Mouse (Mus musculus) embryonic stem cell, embryonic (primary cell): ENCODE measurements around the gene Hist2h2be.

Experiments
- CTCF ChIA-PET, 4 experiments: fragments of 300-600 bp in 2 of 4; fragments of 350-600 bp in 2 of 4; sonication (Branson Sonifier 250); formaldehyde crosslinking; loops; one replicate each; lab custom pipeline; 2022; ENCODE audit warnings: inconsistent platforms in 2 of 4; lab: Charles Lee
- POLR2A ChIA-PET, 4 experiments: fragments of 300-600 bp in 2 of 4; fragments of 350-600 bp in 2 of 4; sonication (Branson Sonifier 250); formaldehyde crosslinking; loops; one replicate each; lab custom pipeline; 2022; ENCODE audit warnings: antibody characterized with exemption in 4 of 4, inconsistent platforms in 1 of 4; lab: Charles Lee

Hist2h2be gene

DNA sequence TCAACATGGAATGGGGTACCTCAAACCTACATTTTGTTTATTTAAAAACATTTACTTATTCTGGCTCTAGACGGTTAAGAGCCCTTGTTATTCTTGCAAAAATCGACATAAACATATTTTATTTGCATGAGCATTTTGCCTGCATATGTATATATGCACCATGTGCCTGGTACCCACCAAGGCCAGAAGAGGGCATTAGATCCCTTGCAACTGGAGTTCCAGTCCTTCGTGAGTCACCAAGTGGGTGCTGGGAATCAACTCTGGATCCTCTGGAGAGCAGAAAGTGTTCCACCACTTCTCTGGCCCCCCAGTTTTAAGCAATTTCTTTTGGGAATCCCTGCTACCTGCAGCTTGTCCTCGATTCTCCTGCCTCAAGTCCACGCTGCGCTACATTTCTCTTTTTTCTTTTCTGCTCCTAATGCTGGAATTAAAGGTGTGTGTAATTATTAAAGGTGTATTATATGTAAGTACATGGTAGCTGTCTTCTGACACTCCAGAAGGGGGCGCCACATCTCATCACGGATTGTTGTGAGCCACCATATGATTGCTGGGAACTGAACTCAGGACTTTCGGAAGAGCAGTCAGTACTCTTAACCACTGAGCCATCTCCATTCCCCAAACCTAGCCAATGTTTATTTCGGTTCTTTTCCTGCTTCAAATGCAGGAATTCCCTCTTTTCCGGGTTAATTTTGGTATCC is 25.2 kb upstream of the Hist2h2be start:
- CTCF ChIA-PET = interaction anchor here (0.5 to 4.5 kb wide), 12 partner anchors 12 to 475 kb away, joined by 3 to 52 read pairs (median 6); partner anchors contain the start of genes Bola1 (in 1 of the 4) and Hist2h2ab (in 1 of the 4)
- POLR2A ChIA-PET = interaction anchor here (0.6 to 5.8 kb wide), 63 partner anchors 8 to 522 kb away, joined by 3 to 207 read pairs (median 5); partner anchors contain the start of genes Bola1 (in 4 of the 4), Hist2h2ab (in 4 of the 4), Hist2h2ac (in 4 of the 4) and Hist2h2be (in 4 of the 4)

DNA sequence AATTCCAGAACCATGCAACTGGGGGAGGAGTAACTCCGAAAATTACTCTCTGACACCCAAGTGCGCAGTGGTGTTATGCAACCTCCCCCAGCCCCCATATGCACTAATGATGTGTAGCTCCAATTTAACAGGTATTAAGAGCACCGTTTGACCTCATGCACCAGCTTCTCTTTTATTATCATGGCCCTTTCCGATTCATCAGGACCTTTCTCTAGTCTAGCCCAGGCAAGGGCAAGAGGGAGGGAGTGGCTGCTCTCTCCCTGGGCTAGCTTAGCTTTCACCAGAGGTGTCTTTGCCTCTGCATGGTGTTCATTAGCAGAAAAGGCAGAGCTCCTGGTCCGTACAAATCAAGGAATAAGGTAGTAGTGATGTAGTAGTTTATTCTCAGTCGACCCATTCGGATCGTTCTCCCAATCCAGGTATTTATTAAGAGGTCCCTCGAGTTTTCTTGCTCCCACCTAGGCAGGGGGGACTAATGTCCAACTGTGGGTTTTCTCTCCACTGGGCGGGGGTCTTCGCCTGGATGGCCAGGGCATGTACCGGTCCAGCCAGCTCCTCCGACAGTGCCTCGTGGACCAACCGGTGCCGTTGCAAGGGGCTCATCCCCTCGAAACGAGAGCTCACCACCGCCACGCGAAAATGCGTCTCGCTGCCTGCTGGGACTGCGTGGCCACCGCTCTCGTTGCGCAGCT is 24.3 kb upstream of the Hist2h2be start:
- POLR2A ChIA-PET = interaction anchor here (0.6 to 5.8 kb wide), 82 partner anchors 8 to 522 kb away, joined by 3 to 207 read pairs (median 5); partner anchors contain the start of genes Bola1 (in 4 of the 4), Hist2h2ab (in 4 of the 4), Hist2h2ac (in 4 of the 4) and Hist2h2be (in 4 of the 4)
- CTCF ChIA-PET = interaction anchor here in 3 of 4 experiments (0.6 to 4.5 kb wide), 12 partner anchors 10 to 131 kb away, joined by 3 to 52 read pairs (median 6); partner anchors contain the start of genes Bola1 (in 1 of the 3), Hist2h2ab (in 1 of the 3), Hist2h2ac (in 1 of the 3) and Hist2h2be (in 1 of the 3)

GRCm38 (mm10) chr3:96197129-96197749 is 23.7 kb upstream of the Hist2h2be start:
- CTCF ChIA-PET = interaction anchor here in 3 of 4 experiments (0.6 to 4.5 kb wide), 10 partner anchors 10 to 131 kb away, joined by 3 to 52 read pairs (median 6); partner anchors contain the start of genes Bola1 (in 1 of the 3), Hist2h2ab (in 1 of the 3), Hist2h2ac (in 1 of the 3) and Hist2h2be (in 1 of the 3)
- POLR2A ChIA-PET = interaction anchor here (0.6 to 5.8 kb wide), 78 partner anchors 9 to 341 kb away, joined by 3 to 207 read pairs (median 5); partner anchors contain the start of genes Bola1 (in 4 of the 4), Hist2h2ab (in 4 of the 4), Hist2h2ac (in 4 of the 4) and Hist2h2be (in 4 of the 4)

DNA sequence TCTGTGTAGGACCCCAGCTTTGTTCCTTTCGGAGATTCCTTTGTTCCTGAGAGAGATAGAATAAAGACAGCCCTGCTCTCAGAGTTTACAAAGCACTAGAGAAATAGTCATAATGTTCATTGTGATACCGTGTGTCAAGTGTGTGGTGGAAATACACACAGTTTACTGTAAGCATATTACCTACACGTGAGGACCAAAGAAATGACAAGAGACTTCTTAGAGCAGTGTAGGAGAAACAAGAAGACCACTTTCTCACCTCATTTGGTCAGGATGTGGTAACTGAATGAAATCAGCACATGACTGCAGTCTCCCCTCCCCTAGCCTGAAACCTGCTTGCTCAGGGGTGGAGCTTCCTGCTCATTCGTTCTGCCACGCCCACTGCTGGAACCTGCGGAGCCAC is 22.7 kb upstream of the Hist2h2be start:
- ChIA-PET CTCF (interaction anchor here in 3 of 4 experiments (0.8 to 4.5 kb wide), 3 partner anchors 10 to 11 kb away, joined by 3 to 52 read pairs (median 3); no protein-coding TSS in a partner anchor), POLR2A (interaction anchor here (0.7 to 5.8 kb wide), 39 partner anchors 8 to 342 kb away, joined by 3 to 207 read pairs (median 5); partner anchors contain the start of genes Bola1 (in 4 of the 4), Hist2h2ab (in 4 of the 4), Hist2h2ac (in 3 of the 4) and Hist2h2bb (in 3 of the 4))

GRCm38 (mm10) chr3:96198601-96199251 is 22.2 kb upstream of the Hist2h2be start:
- POLR2A ChIA-PET = interaction anchor here (0.6 to 5.8 kb wide), 39 partner anchors 8 to 212 kb away, joined by 3 to 207 read pairs (median 4); partner anchors contain the start of genes Bola1 (in 4 of the 4), Hist2h2ab (in 4 of the 4), Hist2h2ac (in 3 of the 4) and Hist2h2bb (in 3 of the 4)

GRCm38 (mm10) chr3:96199731-96200130 is 21.2 kb upstream of the Hist2h2be start:
- ChIA-PET POLR2A (interaction anchor here in 3 of 4 experiments (1.1 to 5.8 kb wide), 15 partner anchors 9 to 142 kb away, joined by 3 to 207 read pairs (median 25); partner anchors contain the start of genes Bola1 (in 3 of the 3), Hist2h2ab (in 3 of the 3), Hist2h2ac (in 3 of the 3) and Hist2h2be (in 3 of the 3)), CTCF (interaction anchor here in 2 of 4 experiments (0.6 to 4.5 kb wide), 2 partner anchors 9 to 529 kb away, joined by 3 to 52 read pairs; no protein-coding TSS in a partner anchor)

More at GRCm38 (mm10) chr3:96198601-96199251, 22.2 kb upstream of the Hist2h2be start:
- CTCF ChIA-PET = interaction anchor here (0.6 to 4.5 kb wide), 8 partner anchors 10 to 964 kb away, joined by 3 to 52 read pairs (median 4); no protein-coding TSS in a partner anchor

- ChIA-PET POLR2A (interaction anchor here (0.9 to 8.2 kb wide), 14 partner anchors 9 to 62 kb away, joined by 3 to 116 read pairs (median 7); partner anchors contain the start of genes Bola1 (in 4 of the 4), Hist2h2ab (in 4 of the 4), Hist2h2ac (in 3 of the 4) and Hist2h2be (in 3 of the 4)), CTCF (interaction anchor here in 2 of 4 experiments (1.2 to 4.1 kb wide), 6 partner anchors 10 to 70 kb away, joined by 3 to 52 read pairs (median 8); partner anchors contain the start of genes Bola1 (in 2 of the 2), Hist2h2ab (in 2 of the 2), Hist2h2ac (in 1 of the 2) and Hist2h2be (in 1 of the 2))
Observed at GRCm38 (mm10) chr3:96207819-96208218, 13.1 kb upstream of the Hist2h2be start.

- CTCF ChIA-PET = interaction anchor here (0.6 to 4.1 kb wide), 20 partner anchors 10 to 304 kb away, joined by 3 to 52 read pairs (median 4); partner anchors contain the start of genes Bola1 (in 2 of the 4), Hist2h2ab (in 2 of the 4), Hist2h2ac (in 2 of the 4) and Hist2h2be (in 2 of the 4)
- POLR2A ChIA-PET = interaction anchor here in 3 of 4 experiments (0.6 to 8.2 kb wide), 21 partner anchors 10 to 371 kb away, joined by 3 to 116 read pairs (median 5); partner anchors contain the start of genes Bola1 (in 3 of the 3), Hist2h2ab (in 3 of the 3), Hist2h2ac (in 3 of the 3) and Hist2h2be (in 3 of the 3)
Observed at GRCm38 (mm10) chr3:96209242-96209641, 11.7 kb upstream of the Hist2h2be start.

DNA sequence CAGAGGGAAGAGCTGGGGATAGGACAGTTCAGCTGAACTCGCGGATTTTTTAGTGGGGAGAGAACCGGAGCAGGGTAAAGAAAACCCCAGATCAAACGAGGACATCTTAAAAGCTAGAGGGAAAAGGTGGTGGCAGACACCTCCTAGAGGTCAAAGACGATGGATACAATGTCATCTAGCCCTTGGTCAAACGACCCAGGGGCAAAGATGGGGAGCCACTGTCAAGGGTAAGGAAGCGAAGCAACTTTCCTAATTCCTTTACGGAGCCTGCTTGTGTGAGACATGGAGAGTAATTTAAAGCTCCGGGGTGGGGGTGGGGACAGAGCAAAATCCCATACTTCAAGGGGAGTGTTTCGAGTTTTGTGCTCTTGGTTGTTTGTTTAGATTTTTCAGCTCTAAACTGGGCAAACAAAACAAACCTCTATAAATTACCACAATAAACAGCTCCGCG is 1.7 kb upstream of the Hist2h2be start:
- ChIA-PET CTCF (interaction anchor here (0.5 to 2.2 kb wide), 17 partner anchors 9 to 500 kb away, joined by 3 to 17 read pairs (median 5); partner anchors contain the start of genes Hist2h4 (in 2 of the 4) and Hist2h2bb (in 1 of the 4)), POLR2A (interaction anchor here (0.6 to 15.1 kb wide), 127 partner anchors 8 to 1909 kb away, joined by 3 to 457 read pairs (median 7); partner anchors contain the start of genes Hist2h2bb (in 4 of the 4), Hist2h3b (in 4 of the 4), Hist2h4 (in 4 of the 4) and Hist2h2aa1 (in 3 of the 4))

- ChIA-PET CTCF (interaction anchor here (0.5 to 2.2 kb wide), 17 partner anchors 9 to 499 kb away, joined by 3 to 17 read pairs (median 5); partner anchors contain the start of genes Hist2h4 (in 2 of the 4) and Hist2h2bb (in 1 of the 4)), POLR2A (interaction anchor here (0.5 to 15.1 kb wide), 132 partner anchors 8 to 1206 kb away, joined by 3 to 457 read pairs (median 6); partner anchors contain the start of genes Hist2h2bb (in 4 of the 4), Hist2h3b (in 4 of the 4), Hist2h4 (in 4 of the 4) and Hist2h2aa1 (in 3 of the 4))
Observed at GRCm38 (mm10) chr3:96219661-96220130, 1.2 kb upstream of the Hist2h2be start, which contains the start of the genes Bola1 and Hist2h2ab. Gene Bola1 (minus strand): TSS chr3:96219709. Gene Hist2h2ab (plus strand): TSS chr3:96219865.

DNA sequence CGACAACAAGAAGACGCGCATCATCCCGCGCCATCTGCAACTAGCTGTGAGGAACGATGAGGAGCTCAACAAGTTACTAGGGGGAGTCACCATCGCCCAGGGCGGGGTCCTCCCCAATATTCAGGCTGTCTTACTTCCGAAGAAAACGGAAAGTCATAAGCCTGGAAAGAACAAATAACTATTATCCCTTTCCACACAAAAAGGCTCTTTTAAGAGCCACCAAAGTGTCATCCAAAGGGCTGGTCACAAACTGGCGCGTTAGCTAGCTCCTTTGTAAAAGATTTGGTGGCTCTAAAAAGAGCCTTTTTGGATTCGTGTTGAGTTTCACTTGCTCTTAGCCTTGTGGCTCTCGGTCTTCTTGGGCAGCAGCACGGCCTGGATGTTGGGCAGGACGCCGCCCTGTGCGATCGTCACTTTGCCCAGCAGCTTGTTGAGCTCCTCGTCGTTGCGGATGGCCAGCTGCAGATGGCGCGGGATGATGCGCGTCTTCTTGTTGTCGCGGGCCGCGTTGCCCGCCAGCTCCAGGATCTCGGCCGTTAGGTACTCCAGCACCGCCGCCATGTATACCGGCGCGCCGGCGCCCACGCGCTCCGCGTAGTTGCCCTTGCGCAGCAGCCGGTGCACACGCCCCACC is 671 bp upstream of the Hist2h2be start:
- CTCF ChIA-PET = interaction anchor here (0.9 to 2.2 kb wide), 16 partner anchors 10 to 220 kb away, joined by 3 to 17 read pairs (median 4); partner anchors contain the start of genes Hist2h2bb (in 1 of the 4) and Hist2h4 (in 1 of the 4)
- POLR2A ChIA-PET = interaction anchor here (0.5 to 15.1 kb wide), 158 partner anchors 8 to 1207 kb away, joined by 3 to 457 read pairs (median 5); partner anchors contain the start of genes Hist2h2bb (in 4 of the 4), Hist2h4 (in 4 of the 4), Hist2h2aa1 (in 3 of the 4) and Hist2h3b (in 3 of the 4)

GRCm38 (mm10) chr3:96221640-96222038 is 720 bp downstream of the Hist2h2be start:
- ChIA-PET CTCF (interaction anchor here (0.6 to 1.5 kb wide), 8 partner anchors 12 to 1142 kb away, joined by 3 to 8 read pairs (median 4); no protein-coding TSS in a partner anchor), POLR2A (interaction anchor here (0.6 to 15.1 kb wide), 74 partner anchors 8 to 505 kb away, joined by 3 to 457 read pairs (median 12); partner anchors contain the start of genes Hist2h2bb (in 4 of the 4), Hist2h4 (in 4 of the 4), Hist2h3b (in 3 of the 4) and Hist2h2aa1 (in 2 of the 4))

GRCm38 (mm10) chr3:96222774-96223173 is 1.9 kb downstream of the Hist2h2be start:
- ChIA-PET CTCF (interaction anchor here in 3 of 4 experiments (0.5 to 1.2 kb wide), 3 partner anchors 12 to 317 kb away, joined by 3 to 7 read pairs (median 5); no protein-coding TSS in a partner anchor), POLR2A (interaction anchor here (0.6 to 15.1 kb wide), 16 partner anchors 10 to 289 kb away, joined by 3 to 457 read pairs (median 76); partner anchors contain the start of genes Hist2h4 (in 2 of the 4), Hist2h2aa1 (in 1 of the 4), Hist2h2aa2 (in 1 of the 4) and Hist2h2bb (in 1 of the 4))
